Mouse (Mus musculus) ovary, postnatal 14 days (tissue): ENCODE results near the gene 1700012P22Rik.

Experiments used
- DNase-seq: peaks from one replicate; pipeline ENCODE4 v3.0.0; 2022; ENCODE audit warnings: low spot score

The 1700012P22Rik gene

GRCm38 (mm10) chr4:144438672-144439071 lies at the start of gene 1700012P22Rik:
Gene 1700012P22Rik, minus strand, starts transcription at chr4:144438772.
- DNase-seq = no peak

- DNase-seq = no peak
These were observed 29.5 kb upstream of the 1700012P22Rik start for GRCm38 (mm10) chr4:144468091-144468490.

- no peak for DNase-seq
These were observed 26.6 kb upstream of the 1700012P22Rik start for GRCm38 (mm10) chr4:144465206-144465605.

- DNase-seq = no peak
These were observed 25.1 kb upstream of the 1700012P22Rik start, which contains the start of gene Aadacl3 for GRCm38 (mm10) chr4:144463656-144464055. Gene Aadacl3, minus strand, starts transcription at chr4:144463756.

- no peak for DNase-seq
These were observed 14.6 kb upstream of the 1700012P22Rik start, which contains the start of gene Gm9944 for GRCm38 (mm10) chr4:144453217-144453616. Gene Gm9944, minus strand, starts transcription at chr4:144453317.

- no peak for DNase-seq
These were observed 10.0 kb upstream of the 1700012P22Rik start for GRCm38 (mm10) chr4:144448546-144448945.

- no peak for DNase-seq
These were observed 3.0 kb upstream of the 1700012P22Rik start for GRCm38 (mm10) chr4:144441582-144441981.

GRCm38 (mm10) chr4:144441095-144441494 lies 2.5 kb upstream of the 1700012P22Rik start:
- no peak for DNase-seq

GRCm38 (mm10) chr4:144433216-144433615 lies 5.4 kb downstream of the 1700012P22Rik start:
- no peak for DNase-seq

GRCm38 (mm10) chr4:144430723-144431122 lies 7.8 kb downstream of the 1700012P22Rik start:
- no peak for DNase-seq

- peak; percentile 27 for DNase-seq
These were observed 9.7 kb downstream of the 1700012P22Rik start for GRCm38 (mm10) chr4:144428868-144429267.

GRCm38 (mm10) chr4:144424590-144424989 lies 14.0 kb downstream of the 1700012P22Rik start:
- no peak for DNase-seq

- DNase-seq = no peak
These were observed 17.9 kb downstream of the 1700012P22Rik start for GRCm38 (mm10) chr4:144420644-144421043.

- DNase-seq = no peak
These were observed 30.3 kb downstream of the 1700012P22Rik start, which contains the start of gene Pramef12 for GRCm38 (mm10) chr4:144408290-144408689. Gene Pramef12, minus strand, starts transcription at chr4:144408464.

- no peak for DNase-seq
These were observed 32.3 kb downstream of the 1700012P22Rik start for GRCm38 (mm10) chr4:144406261-144406660.

GRCm38 (mm10) chr4:144404456-144405086 lies 34.0 kb downstream of the 1700012P22Rik start:
- DNase-seq = peak; percentile 27

- DNase-seq = no peak
These were observed 35.9 kb downstream of the 1700012P22Rik start for GRCm38 (mm10) chr4:144402712-144403111.

GRCm38 (mm10) chr4:144396316-144396715 lies 42.3 kb downstream of the 1700012P22Rik start:
- no peak for DNase-seq

- no peak for DNase-seq
These were observed 60.7 kb downstream of the 1700012P22Rik start, which contains the start of gene Pramef20 for GRCm38 (mm10) chr4:144377911-144378310. Gene Pramef20, minus strand, starts transcription at chr4:144377933.
